Mouse (Mus musculus) stomach, embryonic 14.5 days (tissue): Measurements from ENCODE around the gene Pdpr. TPM values are rescaled to one million over a fixed set of nuclear protein-coding genes. Genes with fewer than 3 reads are reported as not detected.
A peak's percentile ranks its signal among the peaks of the same experiment; 100 is the strongest.
"Not testable (repeated sequence)": the region's sequence is repeated elsewhere in the genome, so short reads cannot be mapped to it uniquely, and the experiment has no call there.

Experiments used
- ATAC-seq: fragments of 200-750 bp; cut with Nextera tagmentation; 2 replicates; pipeline ENCODE4 v1.8.0; 2017; ENCODE audit warnings: low read depth, moderate TSS enrichment; ENCODE audit not compliant: insufficient number of reproducible peaks, insufficient read depth, low FRiP score
- H3K27ac ChIP-seq: fragments of 300-500 bp; sonication (generic); 2 replicates; pipeline ENCODE4 v1.5.1; 2014; ENCODE audit warnings: mild to moderate bottlenecking, low read length, moderate library complexity, mixed read lengths
- H3K27me3 ChIP-seq: fragments of 300-500 bp; sonication (generic); 2 replicates; pipeline ENCODE4 v1.6.1; 2014; ENCODE audit warnings: low read length, control low read depth, mixed read lengths; ENCODE audit not compliant: control insufficient read depth, insufficient read depth
- H3K36me3 ChIP-seq: fragments of 300-500 bp; sonication (generic); 2 replicates; pipeline ENCODE4 v1.6.1; 2014; ENCODE audit warnings: mild to moderate bottlenecking, control low read depth, low read length, moderate library complexity, mixed read lengths; ENCODE audit not compliant: control insufficient read depth, insufficient read depth
- H3K4me1 ChIP-seq: fragments of 300-500 bp; sonication (generic); 2 replicates; pipeline ENCODE4 v1.6.1; 2014; ENCODE audit warnings: low read length, control low read depth, mixed read lengths; ENCODE audit not compliant: control insufficient read depth, insufficient read depth
- H3K4me2 ChIP-seq: fragments of 300-500 bp; sonication (generic); replicated peaks from 2 replicates; pipeline ENCODE4 v1.6.1; 2014; ENCODE audit warnings: low read depth, low read length, control low read depth
- H3K4me3 ChIP-seq: fragments of 300-500 bp; sonication (generic); 2 replicates; pipeline ENCODE4 v1.5.1; 2014; ENCODE audit warnings: low read depth, low read length, control low read depth
- H3K9ac ChIP-seq: fragments of 300-500 bp; sonication (generic); replicated peaks from 2 replicates; pipeline ENCODE4 v1.6.1; 2014; ENCODE audit warnings: low read depth, mild to moderate bottlenecking, control low read depth, low read length, moderate library complexity, mixed read lengths
- H3K9me3 ChIP-seq: fragments of 300-500 bp; sonication (generic); 2 replicates; pipeline ENCODE4 v1.6.1; 2016; ENCODE audit warnings: low read depth, low read length, control low read depth; ENCODE audit not compliant: control insufficient read depth
- WGBS: fragments of 180-500 bp; shearing (Covaris S2); extraction: QIAGEN DNeasy Blood & Tissue Kit; methylation state at CpG from one replicate; pipeline ENCODE4 v1.1.7; 2014; 5-methylcytosine and 5-hydroxymethylcytosine counted together
- polyA plus RNA-seq: library from polyadenylated mRNA; unstranded; fragments of >200 nt; fragmentation: Nextera tagmentation; extraction: Ambion mirVana; gene quantifications from 2 replicates; pipeline ENCODE4 v1.2.1, GENCODE M21; 2014

The Pdpr gene
- polyA plus RNA-seq, 1 experiment from 2014 or later, result 8.6 TPM

DNA sequence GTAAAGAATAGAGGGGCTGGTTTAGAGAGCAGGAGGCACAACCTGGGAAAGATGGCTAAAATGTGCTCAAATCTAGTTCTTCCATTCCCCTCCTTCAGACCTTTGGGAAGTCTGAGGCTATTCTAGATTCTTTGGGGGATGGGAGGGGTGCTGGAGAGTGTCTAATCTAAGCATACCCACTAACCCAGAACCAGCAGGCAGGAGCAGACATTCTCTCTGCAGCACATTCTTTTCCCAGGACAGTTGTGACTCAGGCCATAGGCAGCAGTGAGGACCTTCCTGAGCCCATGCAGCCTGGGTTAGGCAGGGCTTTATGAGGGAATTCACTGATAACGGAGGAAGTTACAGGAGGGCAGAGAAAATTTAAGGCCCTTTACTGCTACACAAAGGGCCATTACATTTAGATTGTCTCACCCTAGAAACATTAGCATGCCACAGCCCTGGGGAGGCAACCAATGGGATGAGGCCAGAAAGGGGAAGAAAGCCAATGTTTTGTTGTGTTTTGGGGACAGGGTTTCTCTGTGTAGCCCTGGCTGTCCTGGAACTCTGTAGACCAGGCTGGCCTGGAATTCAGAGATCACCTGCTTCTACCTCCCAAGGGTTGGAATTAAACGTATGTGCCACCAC lies 35.4 kb upstream of the Pdpr start:
- Histone ChIP-seq H3K9ac (no peak overlapping the region), H3K4me1 (peaks cover 13% of the 10 kb centered on the region; the same call in 1 of the 2 replicates), H3K4me2 (no peak overlapping the region), H3K9me3 (no peaks in the 10 kb centered on the region), H3K27ac (no peak overlapping the region), H3K36me3 (peaks cover 15% of the 10 kb centered on the region), H3K4me3 (no peak overlapping the region), H3K27me3 (no peaks in the 10 kb centered on the region)
- WGBS, result 78% methylated on average over 2 of the region's 2 CpGs
- ATAC-seq, result no peak

DNA sequence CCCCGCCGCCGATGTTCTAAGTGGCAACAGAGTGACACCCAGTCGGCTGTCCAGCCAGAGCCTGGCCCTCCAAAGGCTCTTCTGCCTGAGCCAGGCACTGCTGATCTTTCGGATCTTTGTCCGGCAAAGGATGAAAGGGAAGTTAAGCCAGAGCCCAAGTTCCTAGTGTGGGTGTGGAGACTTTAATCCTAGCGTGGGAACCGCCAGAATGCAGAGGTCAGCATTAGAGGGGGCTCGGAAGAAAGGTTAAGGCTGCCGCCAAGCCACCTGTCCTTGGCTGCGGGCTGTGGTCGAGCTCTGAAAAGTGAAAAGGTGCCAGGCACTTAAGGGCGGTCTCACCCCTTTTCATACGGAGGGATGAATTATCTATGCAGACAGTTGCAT lies 32.8 kb upstream of the Pdpr start:
- Histone ChIP-seq H3K4me2 (peak overlapping the region; percentile 85), H3K27me3 (no peaks in the 10 kb centered on the region), H3K9ac (peak overlapping the region; percentile 40; the same call in 1 of the 2 replicates), H3K27ac (no peak overlapping the region), H3K4me3 (peak overlapping the region; percentile 68), H3K9me3 (no peaks in the 10 kb centered on the region), H3K36me3 (peaks cover 3% of the 10 kb centered on the region; the same call in 1 of the 2 replicates), H3K4me1 (peaks cover 13% of the 10 kb centered on the region; the same call in 1 of the 2 replicates)
- WGBS, result 1% methylated on average over 14 of the region's 14 CpGs
- ATAC-seq, result no peak

DNA sequence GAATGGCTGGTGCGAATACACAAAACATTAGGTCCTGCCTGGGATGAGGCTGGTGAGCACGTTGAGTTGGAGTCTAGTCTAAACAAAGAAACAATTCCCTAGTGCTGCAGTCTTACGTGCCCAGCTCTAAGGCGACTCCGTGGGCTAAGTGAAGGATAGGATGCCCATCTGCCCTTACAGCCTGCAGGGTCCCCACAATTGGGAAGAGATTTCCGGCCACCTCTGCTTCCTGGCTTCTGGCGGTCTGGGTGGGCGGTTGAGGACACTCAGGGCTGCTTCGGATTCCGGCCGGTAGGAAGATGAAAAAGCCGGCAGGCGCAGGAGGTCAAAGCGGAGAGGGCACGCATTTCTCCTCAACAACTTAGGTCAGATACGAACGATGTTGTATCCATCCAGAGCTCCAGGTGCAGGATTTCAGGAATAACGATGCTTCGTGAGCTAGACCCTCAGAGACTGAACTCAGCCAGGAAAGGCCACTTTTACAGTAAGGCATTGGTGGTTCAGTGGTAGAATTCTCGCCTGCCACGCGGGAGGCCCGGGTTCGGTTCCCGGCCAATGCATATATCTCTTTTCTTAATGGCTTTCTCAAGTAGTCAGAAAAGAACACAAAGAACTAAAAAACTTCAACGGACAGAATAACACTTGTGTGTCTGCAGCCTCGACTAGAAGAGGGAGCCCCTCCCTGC lies 32.2 kb upstream of the Pdpr start:
- WGBS, result under 1% methylated on average over 27 of the region's 27 CpGs
- ATAC-seq, result peak; percentile 92
- H3K27ac ChIP-seq, result peak overlapping the region; percentile 33; the same call in 1 of the 2 replicates

GRCm38 (mm10) chr8:111062893-111063292 lies 31.5 kb upstream of the Pdpr start:
- no peak for ATAC-seq
- Histone ChIP-seq H3K4me3 (0 out of 2 replicates have a peak overlapping the region, but pooled peaks have one; percentile 68), H3K36me3 (no peaks in the 10 kb centered on the region; the same call in 1 of the 2 replicates), H3K27ac (peak overlapping the region; percentile 44; the same call in 1 of the 2 replicates), H3K9ac (no peak overlapping the region), H3K27me3 (no peaks in the 10 kb centered on the region), H3K4me2 (peak overlapping the region; percentile 85), H3K9me3 (no peaks in the 10 kb centered on the region), H3K4me1 (0 out of 2 replicates have a peak, but pooled peaks cover 5% of the 10 kb centered on the region)
- WGBS, result 60% methylated on average over 2 of the region's 2 CpGs

More for the DNA sequence above, 32.2 kb upstream of the Pdpr start:
- peaks cover 10% of the 10 kb centered on the region; the same call in 1 of the 2 replicates for H3K4me1 ChIP-seq
- peak overlapping the region; percentile 40; the same call in 1 of the 2 replicates for H3K9ac ChIP-seq
- peaks cover 3% of the 10 kb centered on the region; the same call in 1 of the 2 replicates for H3K36me3 ChIP-seq
- H3K4me2 ChIP-seq, result peak overlapping the region; percentile 85
- no peaks in the 10 kb centered on the region for H3K9me3 ChIP-seq
- H3K4me3 ChIP-seq, result peak overlapping the region; percentile 68
- H3K27me3 ChIP-seq, result no peaks in the 10 kb centered on the region

DNA sequence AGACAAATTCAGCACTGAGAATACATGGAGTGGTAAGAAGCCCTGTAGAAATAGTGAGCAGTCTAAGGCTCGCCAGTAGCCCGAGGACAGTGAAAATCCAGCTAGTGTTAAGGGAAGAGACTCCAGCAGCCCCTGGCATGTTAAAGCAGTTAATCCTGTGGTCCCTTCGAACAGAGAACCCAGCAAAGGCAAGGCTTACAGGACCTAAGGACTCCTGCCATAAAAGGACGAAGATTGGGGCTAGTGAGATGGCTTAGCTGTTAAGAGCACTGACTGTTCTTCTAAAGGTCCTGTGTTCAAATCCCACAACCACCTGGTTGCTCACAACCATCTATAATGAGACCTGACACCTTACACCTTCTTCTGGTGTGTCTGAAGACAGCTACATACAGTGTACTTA lies 28.1 kb upstream of the Pdpr start:
- H3K27me3 ChIP-seq, result no peaks in the 10 kb centered on the region
- no peaks in the 10 kb centered on the region for H3K9me3 ChIP-seq
- no peaks in the 10 kb centered on the region for H3K36me3 ChIP-seq
- H3K4me3 ChIP-seq, result no peak overlapping the region
- H3K27ac ChIP-seq, result no peak overlapping the region
- no peak overlapping the region for H3K9ac ChIP-seq
- H3K4me1 ChIP-seq, result 0 out of 2 replicates have a peak, but pooled peaks cover 3% of the 10 kb centered on the region
- no peak for ATAC-seq
- no peak overlapping the region for H3K4me2 ChIP-seq
- WGBS, result 66% methylated on average over 4 of the region's 4 CpGs

DNA sequence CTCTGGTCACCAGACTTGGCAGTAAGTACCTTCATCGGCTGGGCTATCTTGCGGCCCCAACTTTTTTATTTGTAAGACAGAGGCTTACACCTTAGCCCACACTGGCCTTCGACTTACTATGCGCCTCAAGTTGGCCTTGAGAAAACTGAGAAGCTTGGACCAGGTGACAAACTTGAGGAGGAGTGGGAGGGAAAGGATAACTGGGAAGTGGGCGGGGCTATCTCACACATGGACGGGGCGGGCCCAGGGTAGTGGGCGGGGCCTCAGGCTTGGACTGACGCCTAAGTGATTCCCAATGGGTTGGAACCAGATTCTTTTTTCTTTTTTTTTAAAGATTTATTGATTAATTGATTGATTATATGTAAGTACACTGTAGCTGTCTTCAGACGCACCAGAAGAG lies 27.0 kb upstream of the Pdpr start:
- Histone ChIP-seq H3K9ac (no peak overlapping the region), H3K4me3 (no peak overlapping the region), H3K9me3 (no peaks in the 10 kb centered on the region), H3K27ac (no peak overlapping the region), H3K27me3 (no peaks in the 10 kb centered on the region), H3K4me2 (no peak overlapping the region), H3K4me1 (no peaks in the 10 kb centered on the region), H3K36me3 (no peaks in the 10 kb centered on the region)
- ATAC-seq, result no peak
- WGBS, result 29% methylated on average over 10 of the region's 10 CpGs

GRCm38 (mm10) chr8:111068660-111069059 lies 25.8 kb upstream of the Pdpr start:
- not testable (repeated sequence) for H3K4me3 ChIP-seq, H3K9me3 ChIP-seq, H3K27me3 ChIP-seq, H3K4me1 ChIP-seq, H3K9ac ChIP-seq, H3K4me2 ChIP-seq, H3K27ac ChIP-seq, H3K36me3 ChIP-seq, ATAC-seq
- WGBS, result 90% methylated on average over 9 of the region's 9 CpGs

DNA sequence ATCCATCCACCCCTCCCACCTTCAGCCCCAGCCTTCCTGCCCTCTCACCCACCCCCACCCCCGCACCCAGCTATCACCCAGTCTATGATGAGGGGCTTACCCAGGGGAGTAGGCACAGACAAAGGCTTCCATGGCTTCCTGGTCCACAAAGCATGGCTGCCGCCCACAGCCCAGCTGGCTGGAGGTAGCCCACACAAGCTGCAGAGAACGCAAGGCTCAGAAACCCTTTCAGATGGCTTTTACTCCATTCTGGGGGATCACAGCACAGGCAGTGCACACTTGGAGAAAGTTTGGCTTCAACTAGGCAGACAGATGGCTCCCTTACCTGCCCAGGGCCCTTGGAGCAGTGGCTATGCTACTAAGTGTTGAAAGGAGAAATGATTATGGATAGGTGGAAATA lies 18.5 kb upstream of the Pdpr start:
- Histone ChIP-seq H3K4me3 (no peak overlapping the region), H3K4me2 (no peak overlapping the region), H3K27me3 (no peaks in the 10 kb centered on the region), H3K4me1 (no peaks in the 10 kb centered on the region), H3K9ac (no peak overlapping the region), H3K36me3 (no peaks in the 10 kb centered on the region), H3K9me3 (no peaks in the 10 kb centered on the region), H3K27ac (no peak overlapping the region)
- 70% methylated on average over 3 of the region's 3 CpGs for WGBS
- ATAC-seq, result no peak
